Mouse (Mus musculus): ENCODE measurements around the gene Tbx6. TPM values are rescaled to one million over a fixed set of nuclear protein-coding genes. Genes with fewer than 3 reads are reported as not detected.
A peak's percentile ranks its signal among the peaks of the same experiment; 100 is the strongest.

Gene Tbx6
- 7.5 and 13.7 TPM in 2 replicates for polyA plus RNA-seq (2011; ENCODE audit: insufficient read depth, insufficient read length, low replicate concordance, missing spikeins)

DNA sequence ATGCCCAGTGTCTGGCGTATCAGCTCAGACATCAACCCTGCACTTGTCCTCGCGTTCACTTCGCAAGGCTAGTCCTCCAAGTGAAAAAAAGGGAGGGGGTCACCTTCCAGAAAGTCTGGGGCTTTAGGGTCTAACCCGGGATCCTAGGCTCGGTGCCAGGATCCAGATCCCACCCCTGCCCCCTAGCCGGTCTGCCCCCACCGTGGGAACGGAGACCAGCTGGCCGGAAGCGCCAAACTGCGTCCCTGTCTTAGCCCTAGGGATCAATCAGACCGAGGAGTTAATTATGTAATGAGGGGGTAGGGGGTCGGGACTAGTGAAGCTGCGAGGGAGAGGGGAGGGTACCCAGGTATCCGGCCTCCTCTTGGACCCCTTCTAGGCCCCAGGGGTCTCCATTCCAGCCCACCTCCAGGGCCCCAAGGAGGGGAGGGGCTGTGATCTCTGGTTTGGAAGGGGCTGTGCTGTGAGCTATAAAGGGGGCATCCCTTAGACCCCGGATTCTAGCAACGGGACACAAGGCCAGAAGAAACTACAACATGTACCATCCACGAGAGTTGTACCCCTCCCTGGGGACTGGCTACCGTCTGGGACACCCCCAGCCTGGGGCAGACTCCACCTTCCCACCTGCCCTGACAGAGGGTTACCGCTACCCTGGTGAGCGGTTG, at the start of gene Tbx6:
Gene Tbx6, plus strand, starts transcription at position 513 of the 665 bp plus-strand sequence.
- 31% methylated on average over 22 of the region's 22 CpGs for WGBS
- peaks cover 5% of the 10 kb centered on the region for H3K4me1 ChIP-seq (ENCODE audit: control insufficient read depth, insufficient read depth, low read length)

DNA sequence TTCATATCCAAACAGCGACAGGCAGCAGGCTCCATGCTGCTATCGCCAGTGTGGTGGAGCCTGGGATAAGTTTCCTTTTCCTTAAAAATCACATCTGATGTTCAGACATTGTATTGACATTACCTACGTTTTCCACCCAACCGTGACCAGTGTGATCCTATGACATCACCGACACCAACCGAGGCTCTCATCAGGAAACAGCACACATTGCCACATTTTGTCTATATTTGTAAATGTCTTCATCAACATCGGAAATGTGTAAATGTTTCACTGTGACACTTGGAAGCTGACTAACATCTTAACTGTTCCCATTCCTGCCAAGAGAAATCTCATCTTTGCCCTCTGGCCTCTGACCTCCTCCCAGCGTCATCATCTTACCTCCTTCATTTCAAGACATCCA, 45.2 kb upstream of the Tbx6 start:
- Histone ChIP-seq H3K4me3 (replicated peaks; ENCODE audit: control insufficient read depth, low read depth, low read length) (no peak overlapping the region), H3K27ac (ENCODE audit: control insufficient read depth, insufficient read depth, low read depth, low read length, poor library complexity) (no peak overlapping the region), H3K4me1 (ENCODE audit: control insufficient read depth, insufficient read depth, low read length) (no peaks in the 10 kb centered on the region; the same call in 1 of the 2 replicates)
- TF ChIP-seq POLR2A (IDR thresholded peaks at IDR 0.05; ENCODE audit: borderline replicate concordance, control insufficient read depth, low read depth, low read length) (no peak), CTCF (IDR thresholded peaks at IDR 0.05; ENCODE audit: control insufficient read depth, insufficient read depth, low read length) (no peak)
- WGBS, result 60% methylated on average over 8 of the region's 8 CpGs

More for the DNA sequence above, at the start of gene Tbx6:
- Histone ChIP-seq H3K4me3 (replicated peaks; ENCODE audit: control insufficient read depth, low read depth, low read length) (peak within 1 kb of the TSS; percentile 25), H3K27ac (ENCODE audit: control insufficient read depth, insufficient read depth, low read depth, low read length, poor library complexity) (no peak within 1 kb of the TSS)
- TF ChIP-seq POLR2A (IDR thresholded peaks at IDR 0.05; ENCODE audit: borderline replicate concordance, control insufficient read depth, low read depth, low read length) (no peak), CTCF (IDR thresholded peaks at IDR 0.05; ENCODE audit: control insufficient read depth, insufficient read depth, low read length) (no peak)

DNA sequence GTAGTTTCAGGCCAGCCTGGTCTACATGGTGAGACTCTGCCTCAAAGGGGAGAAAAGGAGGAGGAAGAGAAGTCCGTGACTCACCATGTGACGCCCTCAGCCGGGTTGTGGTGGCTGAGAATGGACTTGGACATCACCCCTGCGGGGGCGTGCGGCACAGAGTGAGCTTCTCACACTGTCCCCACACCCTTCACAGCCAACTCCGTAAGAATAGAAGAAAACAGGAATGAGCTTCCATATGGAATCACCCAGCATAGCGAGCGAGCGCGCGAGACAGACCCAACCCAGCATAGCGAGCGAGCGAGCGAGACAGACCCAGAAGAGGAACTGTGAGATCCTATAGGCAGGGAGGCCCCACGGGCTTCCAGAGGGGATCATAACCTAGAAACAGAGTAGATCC, 41.7 kb upstream of the Tbx6 start:
- TF ChIP-seq POLR2A (IDR thresholded peaks at IDR 0.05; ENCODE audit: borderline replicate concordance, control insufficient read depth, low read depth, low read length) (no peak), CTCF (IDR thresholded peaks at IDR 0.05; ENCODE audit: control insufficient read depth, insufficient read depth, low read length) (no peak)

DNA sequence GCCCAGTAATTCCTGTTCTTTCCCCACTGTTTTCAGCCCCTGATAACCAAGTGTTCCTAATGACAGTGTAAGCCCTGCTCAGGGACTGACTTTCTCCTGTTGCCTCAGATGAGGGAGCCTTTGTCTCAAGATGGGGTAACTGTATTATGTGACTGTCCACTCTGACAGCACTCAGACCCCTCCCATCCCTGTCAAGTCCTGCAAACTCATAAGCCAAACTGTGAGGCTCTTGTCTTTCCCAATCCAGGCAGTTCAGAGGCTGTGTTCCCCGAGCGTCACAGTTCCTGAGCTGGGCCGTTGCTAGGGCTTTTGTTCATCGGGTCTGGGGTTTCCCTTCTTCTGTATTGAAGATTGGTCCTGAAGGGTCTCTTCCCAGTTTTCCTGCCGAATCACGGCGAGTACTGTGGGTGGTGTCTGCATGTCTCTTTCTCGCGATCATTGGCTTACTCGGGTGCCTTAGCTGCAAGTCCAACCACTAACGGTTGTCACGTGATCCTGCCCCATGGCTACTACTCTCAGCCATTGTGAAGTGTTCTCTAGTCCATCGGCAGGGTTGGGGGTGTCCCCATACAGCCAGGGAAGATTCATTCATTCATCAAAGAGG, 41.0 kb upstream of the Tbx6 start:
- no peak overlapping the region for H3K27ac ChIP-seq (ENCODE audit: control insufficient read depth, insufficient read depth, low read depth, low read length, poor library complexity)
- 78% methylated on average over 13 of the region's 13 CpGs for WGBS
- no peaks in the 10 kb centered on the region; the same call in 1 of the 2 replicates for H3K4me1 ChIP-seq (ENCODE audit: control insufficient read depth, insufficient read depth, low read length)
- TF ChIP-seq POLR2A (IDR thresholded peaks at IDR 0.05; ENCODE audit: borderline replicate concordance, control insufficient read depth, low read depth, low read length) (no peak), CTCF (IDR thresholded peaks at IDR 0.05; ENCODE audit: control insufficient read depth, insufficient read depth, low read length) (no peak)
- no peak overlapping the region for H3K4me3 ChIP-seq (replicated peaks; ENCODE audit: control insufficient read depth, low read depth, low read length)

More for the DNA sequence above, 41.7 kb upstream of the Tbx6 start:
- H3K27ac ChIP-seq (ENCODE audit: control insufficient read depth, insufficient read depth, low read depth, low read length, poor library complexity), result no peak overlapping the region
- H3K4me3 ChIP-seq (replicated peaks; ENCODE audit: control insufficient read depth, low read depth, low read length), result no peak overlapping the region
- WGBS, result 82% methylated on average over 17 of the region's 17 CpGs
- no peaks in the 10 kb centered on the region; the same call in 1 of the 2 replicates for H3K4me1 ChIP-seq (ENCODE audit: control insufficient read depth, insufficient read depth, low read length)

DNA sequence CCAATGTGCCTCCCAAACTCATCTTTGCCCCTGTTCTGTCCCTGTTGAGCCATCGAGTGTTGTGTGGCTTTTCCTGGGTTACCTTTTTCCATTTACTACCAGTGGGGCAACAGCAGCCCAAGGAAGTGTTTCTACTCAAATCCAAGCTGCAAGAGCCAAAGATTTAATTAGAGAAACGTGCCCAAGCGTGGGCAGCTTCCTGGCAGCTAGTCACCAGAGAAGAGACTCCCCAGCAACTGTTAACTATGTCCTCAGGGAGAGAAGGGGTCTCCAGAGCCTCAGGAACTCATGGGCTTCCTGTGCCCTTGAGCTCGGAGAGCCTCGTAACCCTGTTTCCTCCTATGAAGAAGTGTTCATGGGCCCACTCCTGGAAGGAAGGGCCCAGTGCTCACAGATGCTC, 40.3 kb upstream of the Tbx6 start:
- Histone ChIP-seq H3K4me3 (replicated peaks; ENCODE audit: control insufficient read depth, low read depth, low read length) (no peak overlapping the region), H3K4me1 (ENCODE audit: control insufficient read depth, insufficient read depth, low read length) (no peaks in the 10 kb centered on the region; the same call in 1 of the 2 replicates), H3K27ac (ENCODE audit: control insufficient read depth, insufficient read depth, low read depth, low read length, poor library complexity) (no peak overlapping the region)
- WGBS, result 43% methylated on average over 5 of the region's 5 CpGs
- TF ChIP-seq CTCF (IDR thresholded peaks at IDR 0.05; ENCODE audit: control insufficient read depth, insufficient read depth, low read length) (no peak), POLR2A (IDR thresholded peaks at IDR 0.05; ENCODE audit: borderline replicate concordance, control insufficient read depth, low read depth, low read length) (no peak)

DNA sequence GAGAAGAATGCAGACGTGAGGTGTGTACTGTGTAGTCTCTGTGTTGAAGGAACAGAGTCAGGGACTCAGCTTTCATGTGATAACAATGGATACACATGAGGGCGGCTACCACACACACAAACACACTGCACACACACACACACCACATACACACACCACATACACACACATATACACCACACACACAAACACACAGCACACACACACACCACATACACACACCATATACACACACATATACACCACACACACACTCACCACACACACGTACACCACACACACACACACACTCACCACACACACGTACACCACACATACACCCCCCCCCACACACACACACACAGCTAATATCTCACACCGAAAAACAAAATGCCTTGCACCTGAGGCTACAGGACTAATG, 39.8 kb upstream of the Tbx6 start:
- no peak overlapping the region for H3K27ac ChIP-seq (ENCODE audit: control insufficient read depth, insufficient read depth, low read depth, low read length, poor library complexity)
- no peak overlapping the region for H3K4me3 ChIP-seq (replicated peaks; ENCODE audit: control insufficient read depth, low read depth, low read length)
- 80% methylated on average over 5 of the region's 5 CpGs for WGBS
- no peaks in the 10 kb centered on the region; the same call in 1 of the 2 replicates for H3K4me1 ChIP-seq (ENCODE audit: control insufficient read depth, insufficient read depth, low read length)
- TF ChIP-seq POLR2A (IDR thresholded peaks at IDR 0.05; ENCODE audit: borderline replicate concordance, control insufficient read depth, low read depth, low read length) (no peak), CTCF (IDR thresholded peaks at IDR 0.05; ENCODE audit: control insufficient read depth, insufficient read depth, low read length) (no peak)

DNA sequence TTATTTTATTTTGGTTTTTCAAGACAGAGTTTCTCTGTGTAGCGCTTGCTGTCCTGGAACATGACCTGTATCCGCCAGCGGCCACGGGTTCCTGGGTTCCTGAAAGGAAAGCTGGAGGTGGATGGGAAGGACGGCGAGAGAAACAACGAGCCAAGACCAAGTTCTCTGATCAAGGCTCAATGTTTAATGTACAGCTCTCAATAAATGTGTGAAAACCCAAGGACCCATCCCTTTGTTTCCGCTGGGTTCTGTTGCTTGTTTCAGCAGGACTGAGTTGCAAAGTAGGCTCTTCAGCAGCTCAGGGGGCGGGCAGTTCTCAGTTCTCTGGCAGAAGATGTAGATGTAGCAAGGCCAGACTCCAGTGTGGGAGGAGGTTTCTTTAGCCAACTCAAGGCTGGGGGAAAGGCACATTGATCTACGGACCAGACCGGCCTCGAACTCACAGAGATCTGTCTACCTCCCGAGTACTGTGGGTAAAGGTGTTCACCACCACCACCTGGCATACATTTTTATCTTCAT, 39.3 kb upstream of the Tbx6 start:
- 87% methylated on average over 13 of the region's 13 CpGs for WGBS
- Histone ChIP-seq H3K4me1 (ENCODE audit: control insufficient read depth, insufficient read depth, low read length) (no peaks in the 10 kb centered on the region; the same call in 1 of the 2 replicates), H3K4me3 (replicated peaks; ENCODE audit: control insufficient read depth, low read depth, low read length) (no peak overlapping the region), H3K27ac (ENCODE audit: control insufficient read depth, insufficient read depth, low read depth, low read length, poor library complexity) (no peak overlapping the region)
- TF ChIP-seq POLR2A (IDR thresholded peaks at IDR 0.05; ENCODE audit: borderline replicate concordance, control insufficient read depth, low read depth, low read length), result no peak
- no peak for TF ChIP-seq CTCF (IDR thresholded peaks at IDR 0.05; ENCODE audit: control insufficient read depth, insufficient read depth, low read length)

DNA sequence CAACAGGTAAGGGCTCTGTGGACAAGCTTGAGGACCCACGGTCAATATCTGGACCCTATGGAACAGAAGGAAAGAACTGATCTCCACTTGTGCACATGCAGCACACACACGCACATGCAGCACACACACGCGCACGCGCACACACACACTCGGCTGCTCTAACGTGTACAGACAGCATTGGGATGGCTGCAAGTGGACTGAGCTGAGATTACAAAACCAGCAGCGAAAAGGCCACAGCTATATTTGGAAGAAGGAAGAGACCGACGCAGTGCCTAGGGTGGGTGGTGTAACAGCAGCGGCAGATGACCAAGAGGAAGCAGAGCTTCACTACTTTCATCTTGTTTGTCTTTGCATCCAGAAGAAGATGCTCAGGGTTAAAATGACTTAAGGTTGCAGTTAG, 35.2 kb upstream of the Tbx6 start:
- Histone ChIP-seq H3K4me1 (ENCODE audit: control insufficient read depth, insufficient read depth, low read length) (peaks cover 2% of the 10 kb centered on the region; the same call in 1 of the 2 replicates), H3K27ac (ENCODE audit: control insufficient read depth, insufficient read depth, low read depth, low read length, poor library complexity) (peak overlapping the region; percentile 92), H3K4me3 (replicated peaks; ENCODE audit: control insufficient read depth, low read depth, low read length) (peak overlapping the region; percentile 49)
- 19% methylated on average over 12 of the region's 12 CpGs for WGBS
- TF ChIP-seq POLR2A (IDR thresholded peaks at IDR 0.05; ENCODE audit: borderline replicate concordance, control insufficient read depth, low read depth, low read length), result no peak
- TF ChIP-seq CTCF (IDR thresholded peaks at IDR 0.05; ENCODE audit: control insufficient read depth, insufficient read depth, low read length), result no peak

All from bone marrow, adult 2 months (tissue).